Mouse (Mus musculus) lung, embryonic 16.5 days (tissue): ENCODE results near the gene Rps18. TPM values are rescaled to one million over a fixed set of nuclear protein-coding genes. Genes with fewer than 3 reads are reported as not detected.

Source experiments
- ATAC-seq: fragments of 200-750 bp; cut with Nextera tagmentation; 2 replicates; pipeline ENCODE4 v1.8.0; 2017; ENCODE audit warnings: low read depth, mild to moderate bottlenecking, moderate library complexity
- H3K27ac ChIP-seq: fragments of 300-500 bp; sonication (generic); 2 replicates; pipeline ENCODE4 v1.5.1; 2014; ENCODE audit warnings: mild to moderate bottlenecking, control low read depth, low read length
- H3K27me3 ChIP-seq: fragments of 300-500 bp; sonication (generic); 2 replicates; pipeline ENCODE4 v1.6.1; 2014; ENCODE audit warnings: low read depth, low read length, mixed read lengths; ENCODE audit not compliant: control insufficient read depth, insufficient read depth
- H3K36me3 ChIP-seq: fragments of 300-500 bp; sonication (generic); 2 replicates; pipeline ENCODE4 v1.6.1; 2014; ENCODE audit warnings: low read length; ENCODE audit not compliant: control insufficient read depth, insufficient read depth
- H3K4me1 ChIP-seq: fragments of 300-500 bp; sonication (generic); replicated peaks from 2 replicates; pipeline ENCODE4 v1.6.1; 2014; ENCODE audit warnings: low read length, mixed read lengths; ENCODE audit not compliant: control insufficient read depth, insufficient read depth
- H3K4me2 ChIP-seq: fragments of 300-500 bp; sonication (generic); 2 replicates; pipeline ENCODE4 v1.6.1; 2014; ENCODE audit warnings: low read depth, low read length, control low read depth
- H3K4me3 ChIP-seq: fragments of 300-500 bp; sonication (generic); 2 replicates; pipeline ENCODE4 v1.5.1; 2014; ENCODE audit warnings: mild to moderate bottlenecking, low read length, control low read depth
- H3K9ac ChIP-seq: fragments of 300-500 bp; sonication (generic); 2 replicates; pipeline ENCODE4 v1.6.1; 2014; ENCODE audit warnings: low read length, control low read depth
- H3K9me3 ChIP-seq: fragments of 300-500 bp; sonication (generic); 2 replicates; pipeline ENCODE4 v1.6.1; 2016; ENCODE audit warnings: low read length; ENCODE audit not compliant: control insufficient read depth
- WGBS: fragments of 180-500 bp; shearing (Covaris S2); extraction: QIAGEN DNeasy Blood & Tissue Kit; methylation state at CpG from one replicate; pipeline ENCODE4 v1.1.7; 2014; 5-methylcytosine and 5-hydroxymethylcytosine counted together
- polyA plus RNA-seq: library from polyadenylated mRNA; unstranded; fragments of >200 nt; fragmentation: Nextera tagmentation; extraction: Ambion mirVana; gene quantifications from 2 replicates; pipeline ENCODE4 v1.2.1, GENCODE M21; 2015

Gene Rps18
- polyA plus RNA-seq, 1 experiment from 2014 or later, result 1,739 TPM

- WGBS, result 5% methylated on average over 1 of the region's 1 CpGs
- Histone ChIP-seq H3K9ac (no peak overlapping the region), H3K9me3 (no peaks in the 10 kb centered on the region), H3K4me2 (no peak overlapping the region), H3K4me3 (no peak overlapping the region), H3K27ac (no peak overlapping the region), H3K27me3 (peaks cover 9% of the 10 kb centered on the region), H3K4me1 (no peaks in the 10 kb centered on the region; the same call in 1 of the 2 replicates), H3K36me3 (no peaks in the 10 kb centered on the region)
- peak; percentile 74; the same call in 1 of the 2 replicates for ATAC-seq
Observed at GRCm38 (mm10) chr17:33972691-33973090, 16.9 kb upstream of the Rps18 start.

- Histone ChIP-seq H3K27me3 (no peaks in the 10 kb centered on the region), H3K9me3 (no peaks in the 10 kb centered on the region), H3K4me3 (no peak overlapping the region), H3K9ac (no peak overlapping the region), H3K27ac (no peak overlapping the region), H3K4me1 (no peaks in the 10 kb centered on the region), H3K4me2 (no peak overlapping the region), H3K36me3 (peaks cover 4% of the 10 kb centered on the region; the same call in 1 of the 2 replicates)
- ATAC-seq, result no peak
- 77% methylated on average over 4 of the region's 4 CpGs for WGBS
Observed at GRCm38 (mm10) chr17:33969394-33969793, 13.6 kb upstream of the Rps18 start.

- Histone ChIP-seq H3K4me1 (no peaks in the 10 kb centered on the region), H3K27me3 (no peaks in the 10 kb centered on the region), H3K9me3 (no peaks in the 10 kb centered on the region), H3K4me2 (no peak overlapping the region), H3K4me3 (no peak overlapping the region), H3K27ac (no peak overlapping the region), H3K9ac (no peak overlapping the region), H3K36me3 (peaks cover 4% of the 10 kb centered on the region; the same call in 1 of the 2 replicates)
- peak; percentile 55; the same call in 1 of the 2 replicates for ATAC-seq
- WGBS, result 22% methylated on average over 5 of the region's 5 CpGs
Observed at GRCm38 (mm10) chr17:33968927-33969326, 13.1 kb upstream of the Rps18 start.

GRCm38 (mm10) chr17:33968489-33968888 is 12.7 kb upstream of the Rps18 start:
- Histone ChIP-seq H3K4me1 (no peaks in the 10 kb centered on the region), H3K4me2 (no peak overlapping the region)
- ATAC-seq, result peak; percentile 83

GRCm38 (mm10) chr17:33965846-33966550 is 10.2 kb upstream of the Rps18 start:
- no peak overlapping the region for H3K4me2 ChIP-seq
- 77% methylated on average over 16 of the region's 16 CpGs for WGBS
- H3K9me3 ChIP-seq, result no peaks in the 10 kb centered on the region
- H3K27ac ChIP-seq, result no peak overlapping the region
- no peak overlapping the region for H3K9ac ChIP-seq
- ATAC-seq, result no peak
- no peaks in the 10 kb centered on the region for H3K27me3 ChIP-seq
- peaks cover 16% of the 10 kb centered on the region for H3K36me3 ChIP-seq
- H3K4me1 ChIP-seq, result no peaks in the 10 kb centered on the region
- no peak overlapping the region for H3K4me3 ChIP-seq

More at GRCm38 (mm10) chr17:33968489-33968888, 12.7 kb upstream of the Rps18 start:
- H3K27ac ChIP-seq, result no peak overlapping the region
- H3K9ac ChIP-seq, result no peak overlapping the region
- H3K4me3 ChIP-seq, result no peak overlapping the region
- no peaks in the 10 kb centered on the region for H3K9me3 ChIP-seq
- H3K36me3 ChIP-seq, result peaks cover 4% of the 10 kb centered on the region; the same call in 1 of the 2 replicates
- WGBS, result under 1% methylated on average over 9 of the region's 9 CpGs
- H3K27me3 ChIP-seq, result no peaks in the 10 kb centered on the region

- Histone ChIP-seq H3K27ac (no peak overlapping the region), H3K9ac (no peak overlapping the region), H3K4me1 (no peaks in the 10 kb centered on the region), H3K4me3 (no peak overlapping the region), H3K27me3 (no peaks in the 10 kb centered on the region), H3K4me2 (no peak overlapping the region), H3K9me3 (no peaks in the 10 kb centered on the region), H3K36me3 (peaks cover 17% of the 10 kb centered on the region)
- 91% methylated on average over 17 of the region's 17 CpGs for WGBS
- ATAC-seq, result no peak
Observed at GRCm38 (mm10) chr17:33965082-33965845, 9.5 kb upstream of the Rps18 start.

- Histone ChIP-seq H3K4me1 (no peaks in the 10 kb centered on the region), H3K9ac (no peak overlapping the region), H3K27ac (no peak overlapping the region), H3K4me2 (no peak overlapping the region), H3K27me3 (no peaks in the 10 kb centered on the region), H3K36me3 (peaks cover 32% of the 10 kb centered on the region), H3K4me3 (no peak overlapping the region), H3K9me3 (no peaks in the 10 kb centered on the region)
- 89% methylated on average over 7 of the region's 7 CpGs for WGBS
- ATAC-seq, result no peak
Observed at GRCm38 (mm10) chr17:33962876-33963275, 7.1 kb upstream of the Rps18 start.

- Histone ChIP-seq H3K27ac (no peak overlapping the region), H3K4me1 (peaks cover 5% of the 10 kb centered on the region; the same call in 1 of the 2 replicates), H3K9me3 (no peaks in the 10 kb centered on the region), H3K9ac (no peak overlapping the region), H3K4me2 (no peak overlapping the region), H3K27me3 (no peaks in the 10 kb centered on the region), H3K4me3 (no peak overlapping the region), H3K36me3 (peaks cover 27% of the 10 kb centered on the region)
- ATAC-seq, result no peak
- 88% methylated on average over 15 of the region's 15 CpGs for WGBS
Observed at GRCm38 (mm10) chr17:33959948-33960347, 4.1 kb upstream of the Rps18 start.

GRCm38 (mm10) chr17:33959135-33959534 is 3.3 kb upstream of the Rps18 start:
- Histone ChIP-seq H3K27me3 (no peaks in the 10 kb centered on the region), H3K36me3 (peaks cover 29% of the 10 kb centered on the region), H3K27ac (no peak overlapping the region), H3K4me3 (no peak overlapping the region), H3K9ac (no peak overlapping the region), H3K9me3 (no peaks in the 10 kb centered on the region), H3K4me2 (no peak overlapping the region), H3K4me1 (peaks cover 10% of the 10 kb centered on the region)
- 93% methylated on average over 13 of the region's 13 CpGs for WGBS
- no peak for ATAC-seq
